Mouse (Mus musculus) midbrain, embryonic 14.5 days (tissue): ENCODE measurements at regions not wholly inside any gene's neighbourhood (a gene's known extent, or its start where the extent isn't known, plus 50 kb on each side); places are given as distances from the start of the nearest gene placed in this dataset.

Source experiments
- ATAC-seq: fragments of 200-750 bp; cut with Nextera tagmentation; 2 replicates; pipeline ENCODE4 v1.8.0; 2017; ENCODE audit warnings: moderate number of reproducible peaks, moderate library complexity; ENCODE audit not compliant: low FRiP score, low TSS enrichment
- DNase-seq: peaks from one replicate; pipeline ENCODE4 v3.0.0-alpha.2; 2015
- H3K27ac ChIP-seq: fragments of 300-500 bp; sonication (generic); replicated peaks from 2 replicates; pipeline ENCODE4 v1.5.1; 2014; ENCODE audit warnings: mild to moderate bottlenecking, low read depth, low read length, moderate library complexity
- H3K27me3 ChIP-seq: fragments of 300-500 bp; sonication (generic); 2 replicates; pipeline ENCODE4 v1.6.1; 2014; ENCODE audit warnings: low read length, control low read depth, mixed read lengths; ENCODE audit not compliant: control insufficient read depth, insufficient read depth
- H3K36me3 ChIP-seq: fragments of 300-500 bp; sonication (generic); 2 replicates; pipeline ENCODE4 v1.6.1; 2014; ENCODE audit warnings: low read length, control low read depth; ENCODE audit not compliant: control insufficient read depth, insufficient read depth
- H3K4me1 ChIP-seq: fragments of 300-500 bp; sonication (generic); 2 replicates; pipeline ENCODE4 v1.6.1; 2014; ENCODE audit warnings: mild to moderate bottlenecking, antibody characterized with exemption, low read length, control low read depth; ENCODE audit not compliant: control insufficient read depth, insufficient read depth
- H3K4me2 ChIP-seq: fragments of 300-500 bp; sonication (generic); 2 replicates; pipeline ENCODE4 v1.6.1; 2014; ENCODE audit warnings: mild to moderate bottlenecking, low read length, moderate library complexity
- H3K4me3 ChIP-seq: fragments of 300-500 bp; sonication (generic); replicated peaks from 2 replicates; pipeline ENCODE4 v1.5.1; 2014; ENCODE audit warnings: low read depth, low read length
- H3K9ac ChIP-seq: fragments of 300-500 bp; sonication (generic); replicated peaks from 2 replicates; pipeline ENCODE4 v1.6.1; 2014; ENCODE audit warnings: mild to moderate bottlenecking, low read length, moderate library complexity
- H3K9me3 ChIP-seq: fragments of 300-500 bp; sonication (generic); 2 replicates; pipeline ENCODE4 v1.6.1; 2016; ENCODE audit warnings: low read length, control low read depth, mixed read lengths; ENCODE audit not compliant: control insufficient read depth
- WGBS: fragments of 180-500 bp; shearing (Covaris S2); extraction: QIAGEN DNeasy Blood & Tissue Kit; methylation state at CpG from one replicate; pipeline ENCODE4 v1.1.7; 2014; 5-methylcytosine and 5-hydroxymethylcytosine counted together

- H3K4me2 ChIP-seq, result no peak overlapping the region
- no peak overlapping the region for H3K9ac ChIP-seq
- WGBS, result 65% methylated on average over 11 of the region's 11 CpGs
- DNase-seq, result no peak
- no peak for ATAC-seq
- peaks cover 23% of the 10 kb centered on the region for H3K4me1 ChIP-seq
- no peaks in the 10 kb centered on the region for H3K27me3 ChIP-seq
- H3K36me3 ChIP-seq, result no peaks in the 10 kb centered on the region
- H3K4me3 ChIP-seq, result no peak overlapping the region
- no peaks in the 10 kb centered on the region for H3K9me3 ChIP-seq
- H3K27ac ChIP-seq, result peak overlapping the region; percentile 68
Measured at GRCm38 (mm10) chr1:155472112-155472955, 55.1 kb upstream of the Xpr1 start.

GRCm38 (mm10) chr1:155472956-155473646 is 55.9 kb upstream of the Xpr1 start:
- H3K4me1 ChIP-seq, result peaks cover 23% of the 10 kb centered on the region
- H3K4me3 ChIP-seq, result no peak overlapping the region
- H3K4me2 ChIP-seq, result no peak overlapping the region
- H3K36me3 ChIP-seq, result no peaks in the 10 kb centered on the region
- peak overlapping the region; percentile 68 for H3K27ac ChIP-seq
- no peaks in the 10 kb centered on the region for H3K27me3 ChIP-seq
- no peak overlapping the region for H3K9ac ChIP-seq
- no peaks in the 10 kb centered on the region for H3K9me3 ChIP-seq
- DNase-seq (peak; percentile 53), ATAC-seq (no peak)
- WGBS, result 11% methylated on average over 5 of the region's 5 CpGs

- Histone ChIP-seq H3K4me2 (no peak overlapping the region), H3K27me3 (no peaks in the 10 kb centered on the region), H3K4me1 (peaks cover 23% of the 10 kb centered on the region), H3K36me3 (no peaks in the 10 kb centered on the region), H3K4me3 (no peak overlapping the region), H3K27ac (peak overlapping the region; percentile 49; the same call in 1 of the 2 replicates), H3K9me3 (no peaks in the 10 kb centered on the region), H3K9ac (no peak overlapping the region)
- ATAC-seq, result no peak
- no peak for DNase-seq
- WGBS, result 58% methylated on average over 2 of the region's 2 CpGs
Measured at GRCm38 (mm10) chr1:155474973-155475372, 57.8 kb upstream of the Xpr1 start.

- 95% methylated on average over 3 of the region's 3 CpGs for WGBS
- H3K4me1 ChIP-seq, result peaks cover 23% of the 10 kb centered on the region
- no peak for DNase-seq
- no peak for ATAC-seq
- no peak overlapping the region for H3K4me3 ChIP-seq
- H3K36me3 ChIP-seq, result no peaks in the 10 kb centered on the region
- H3K9ac ChIP-seq, result no peak overlapping the region
- no peaks in the 10 kb centered on the region for H3K27me3 ChIP-seq
- H3K27ac ChIP-seq, result no peak overlapping the region
- H3K9me3 ChIP-seq, result no peaks in the 10 kb centered on the region
- no peak overlapping the region for H3K4me2 ChIP-seq
Measured at GRCm38 (mm10) chr1:155476237-155476636, 59.0 kb upstream of the Xpr1 start.

GRCm38 (mm10) chr1:155482148-155482547 is 64.9 kb upstream of the Xpr1 start:
- H3K27me3 ChIP-seq, result no peaks in the 10 kb centered on the region
- no peak overlapping the region for H3K4me3 ChIP-seq
- peak overlapping the region; percentile 50 for H3K27ac ChIP-seq
- no peaks in the 10 kb centered on the region for H3K9me3 ChIP-seq
- 30% methylated on average over 9 of the region's 9 CpGs for WGBS
- H3K4me2 ChIP-seq, result peak overlapping the region; percentile 9; the same call in 1 of the 2 replicates
- peaks cover 18% of the 10 kb centered on the region for H3K4me1 ChIP-seq
- no peaks in the 10 kb centered on the region for H3K36me3 ChIP-seq
- ATAC-seq, result no peak
- peak; percentile 47 for DNase-seq
- H3K9ac ChIP-seq, result no peak overlapping the region

GRCm38 (mm10) chr1:155482760-155483159 is 65.5 kb upstream of the Xpr1 start:
- no peak for DNase-seq
- no peak overlapping the region for H3K9ac ChIP-seq
- peaks cover 18% of the 10 kb centered on the region for H3K4me1 ChIP-seq
- no peaks in the 10 kb centered on the region for H3K36me3 ChIP-seq
- WGBS, result 65% methylated on average over 5 of the region's 5 CpGs
- H3K4me2 ChIP-seq, result no peak overlapping the region
- no peak for ATAC-seq
- no peaks in the 10 kb centered on the region for H3K9me3 ChIP-seq
- no peak overlapping the region for H3K27ac ChIP-seq
- H3K4me3 ChIP-seq, result no peak overlapping the region
- H3K27me3 ChIP-seq, result no peaks in the 10 kb centered on the region

GRCm38 (mm10) chr1:155483693-155484092 is 66.5 kb upstream of the Xpr1 start:
- H3K9ac ChIP-seq, result no peak overlapping the region
- H3K4me1 ChIP-seq, result peaks cover 20% of the 10 kb centered on the region

GRCm38 (mm10) chr1:155487796-155488195 is 70.1 kb upstream of the Acbd6 start:
- no peak overlapping the region for H3K9ac ChIP-seq
- H3K4me1 ChIP-seq, result peaks cover 27% of the 10 kb centered on the region
- H3K4me3 ChIP-seq, result no peak overlapping the region
- H3K27me3 ChIP-seq, result no peaks in the 10 kb centered on the region
- no peak overlapping the region for H3K4me2 ChIP-seq
- DNase-seq, result no peak
- H3K36me3 ChIP-seq, result no peaks in the 10 kb centered on the region
- no peaks in the 10 kb centered on the region for H3K9me3 ChIP-seq
- WGBS, result 93% methylated on average over 6 of the region's 6 CpGs
- no peak overlapping the region for H3K27ac ChIP-seq
- no peak for ATAC-seq

More at GRCm38 (mm10) chr1:155483693-155484092, 66.5 kb upstream of the Xpr1 start:
- H3K4me3 ChIP-seq, result no peak overlapping the region
- H3K4me2 ChIP-seq, result no peak overlapping the region
- no peaks in the 10 kb centered on the region for H3K36me3 ChIP-seq
- H3K27me3 ChIP-seq, result no peaks in the 10 kb centered on the region
- H3K27ac ChIP-seq, result no peak overlapping the region
- H3K9me3 ChIP-seq, result no peaks in the 10 kb centered on the region
- ATAC-seq (no peak), DNase-seq (no peak)
- 86% methylated on average over 7 of the region's 7 CpGs for WGBS
